Mouse (Mus musculus) subcutaneous adipose tissue, adult 2 months (tissue): ENCODE measurements around the gene Mef2a. TPM values are rescaled to one million over a fixed set of nuclear protein-coding genes. Genes with fewer than 3 reads are reported as not detected.

Source experiments
- polyA plus RNA-seq: library from polyadenylated mRNA; depleted of rRNA; stranded (reverse); fragments of >200 nt; gene quantifications from 2 replicates; pipeline ENCODE4 v1.2.3, GENCODE M21; 2012; ENCODE audit warnings: low replicate concordance; rRNA removed

The Mef2a gene
- polyA plus RNA-seq, result 31.2 and 39.1 TPM in 2 replicates

GRCm38 (mm10) chr7:67372729-67373583 is at the start of gene Mef2a:
Gene Mef2a, minus strand, starts transcription at chr7:67372858.

GRCm38 (mm10) chr7:67222220-67222862 is 150.3 kb downstream of the Mef2a start, which contains the start of gene Lysmd4:
Gene Lysmd4, plus strand, starts transcription at chr7:67222544.

Other genes with a start within 250 kb of the Mef2a start
- gene Lysmd4, start 150.3 kb downstream of the Mef2a start, polyA plus RNA-seq, result 11.8 and 13.6 TPM in 2 replicates